Mouse (Mus musculus): ENCODE results near the gene Dscaml1.

The Dscaml1 gene

GRCm38 (mm10) chr9:45574021-45574420, 147.6 kb downstream of the Dscaml1 start:
- DNase-seq, result no peak

- DNase-seq, result no peak
Observed at GRCm38 (mm10) chr9:45580069-45580795, 153.8 kb downstream of the Dscaml1 start.

GRCm38 (mm10) chr9:45586475-45586874, 160.0 kb downstream of the Dscaml1 start:
- DNase-seq, result no peak

DNA sequence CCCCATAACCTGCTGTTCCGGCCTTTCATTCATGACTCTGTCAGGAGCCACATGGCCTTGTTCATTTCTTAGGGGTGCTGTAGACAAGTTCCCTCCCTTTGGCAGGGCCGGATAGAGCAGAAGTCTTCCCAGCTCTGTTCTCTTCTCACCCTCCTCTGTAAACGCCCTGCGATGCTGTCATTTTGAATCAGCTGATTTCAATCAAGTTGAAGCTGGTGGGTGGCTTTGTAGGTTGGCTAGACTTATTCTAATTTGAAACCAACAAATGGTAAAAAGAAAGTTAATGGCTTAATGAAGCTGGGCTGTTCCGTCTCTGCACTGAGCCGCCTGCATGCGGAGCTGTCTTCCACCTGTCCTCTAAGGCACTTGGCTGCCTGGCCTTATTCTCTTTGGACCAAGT, 161.3 kb downstream of the Dscaml1 start:
- DNase-seq, result no peak

DNA sequence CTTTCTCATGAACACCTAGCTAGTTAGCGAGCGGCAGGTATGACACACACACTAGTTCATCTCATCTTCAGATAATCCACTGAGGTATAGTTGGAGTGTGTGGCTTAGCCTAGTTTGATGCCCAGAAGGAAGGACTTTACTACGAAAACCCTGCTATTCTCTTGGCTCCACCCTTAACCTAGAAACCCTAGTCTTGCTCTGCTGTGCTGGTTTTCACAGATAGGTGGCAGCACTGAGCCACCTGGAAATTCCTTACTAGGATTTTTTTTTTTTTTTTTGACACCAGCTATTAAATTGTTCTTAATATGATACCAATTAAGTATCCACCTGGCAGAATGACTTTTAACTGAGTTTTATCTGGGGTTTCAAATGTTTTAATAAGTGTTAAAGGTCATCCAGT, 163.4 kb downstream of the Dscaml1 start:
- DNase-seq, result peak; percentile 55

DNA sequence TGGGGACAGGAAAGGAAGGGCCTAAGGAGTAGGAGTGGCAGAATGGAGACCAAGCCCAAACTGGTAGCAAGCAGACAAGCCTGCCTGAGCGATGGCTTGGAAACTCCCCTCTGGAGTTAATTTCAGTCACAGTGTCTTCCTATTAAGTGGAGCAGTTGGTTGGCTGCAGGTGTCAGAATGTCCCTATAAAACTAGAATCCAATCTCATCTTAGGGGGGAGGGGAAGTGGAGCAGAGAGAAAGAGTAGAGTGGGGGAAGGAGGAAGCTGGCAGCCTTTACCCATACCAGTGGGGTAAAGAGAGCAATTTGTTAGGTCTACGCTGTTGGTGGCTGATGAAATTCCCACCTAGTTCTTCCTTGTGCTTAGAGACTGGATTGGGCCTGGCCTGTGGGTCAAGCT, 164.6 kb downstream of the Dscaml1 start:
- DNase-seq, result no peak

GRCm38 (mm10) chr9:45592374-45592773, 165.9 kb downstream of the Dscaml1 start:
- DNase-seq, result no peak

DNA sequence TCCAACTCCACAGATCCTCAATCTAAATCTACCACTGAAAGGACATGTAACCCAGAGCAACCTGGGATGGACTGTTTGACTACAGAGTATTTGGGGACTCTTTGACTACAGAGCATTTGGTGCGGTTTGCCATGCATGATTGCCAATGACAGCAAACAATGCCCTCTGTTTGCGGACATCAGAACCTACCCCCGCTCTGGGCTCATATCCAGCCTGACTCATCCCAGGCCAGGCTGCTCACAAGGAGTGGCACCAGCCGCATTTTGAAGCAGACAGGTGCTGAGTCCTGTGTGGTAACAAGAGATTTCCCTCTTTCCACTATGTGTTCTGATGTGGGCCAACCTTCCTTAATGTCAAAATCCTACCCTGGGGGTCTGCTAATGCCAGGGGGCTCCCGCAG, 171.7 kb downstream of the Dscaml1 start:
- no peak for DNase-seq

DNA sequence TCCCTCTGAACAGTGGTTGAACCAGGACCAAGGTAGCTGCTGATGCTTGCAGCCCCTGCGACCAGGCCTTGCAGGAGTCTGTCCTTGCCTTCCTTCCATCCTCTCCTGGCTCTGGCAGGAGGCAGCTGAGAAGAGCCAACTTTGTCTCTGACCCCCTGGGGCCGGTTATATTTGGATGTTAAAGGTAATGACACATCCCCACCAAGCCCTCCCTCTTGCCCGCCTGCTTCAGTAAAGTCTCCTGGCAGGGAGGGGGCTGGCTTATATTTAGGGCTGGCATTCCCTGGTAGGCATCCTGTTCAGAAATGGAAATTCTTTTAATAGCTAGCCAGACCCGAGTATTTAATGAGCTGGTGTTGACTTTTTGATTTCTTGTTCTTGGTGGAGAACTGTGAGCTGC, 172.9 kb downstream of the Dscaml1 start:
- no peak for DNase-seq

- no peak for DNase-seq
Observed at GRCm38 (mm10) chr9:45607337-45607736, 180.9 kb downstream of the Dscaml1 start.

GRCm38 (mm10) chr9:45608097-45609031, 181.9 kb downstream of the Dscaml1 start:
- no peak for DNase-seq

- no peak for DNase-seq
Observed at GRCm38 (mm10) chr9:45610336-45611060, 184.1 kb downstream of the Dscaml1 start.

DNA sequence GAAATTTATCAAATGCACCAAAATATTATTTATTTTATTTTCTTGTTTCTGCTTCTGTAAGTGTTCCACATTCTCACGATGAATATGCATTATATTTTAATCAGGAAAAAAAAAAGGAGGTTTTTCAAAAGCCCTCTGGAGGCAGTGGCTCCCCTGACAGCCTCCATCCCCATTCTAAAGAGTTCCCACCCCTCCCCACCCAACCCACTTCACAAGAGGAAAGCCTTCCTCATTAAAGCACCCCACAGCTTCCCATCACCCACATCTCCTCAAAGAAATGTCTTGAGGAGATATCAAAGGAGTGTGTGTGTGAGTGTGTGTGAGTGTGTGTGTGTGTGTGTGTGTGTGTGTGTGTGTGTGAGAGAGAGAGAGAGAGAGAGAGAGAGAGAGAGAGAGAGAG, 188.2 kb downstream of the Dscaml1 start:
- DNase-seq, result no peak

GRCm38 (mm10) chr9:45617889-45618288, 191.5 kb downstream of the Dscaml1 start:
- DNase-seq, result no peak

DNA sequence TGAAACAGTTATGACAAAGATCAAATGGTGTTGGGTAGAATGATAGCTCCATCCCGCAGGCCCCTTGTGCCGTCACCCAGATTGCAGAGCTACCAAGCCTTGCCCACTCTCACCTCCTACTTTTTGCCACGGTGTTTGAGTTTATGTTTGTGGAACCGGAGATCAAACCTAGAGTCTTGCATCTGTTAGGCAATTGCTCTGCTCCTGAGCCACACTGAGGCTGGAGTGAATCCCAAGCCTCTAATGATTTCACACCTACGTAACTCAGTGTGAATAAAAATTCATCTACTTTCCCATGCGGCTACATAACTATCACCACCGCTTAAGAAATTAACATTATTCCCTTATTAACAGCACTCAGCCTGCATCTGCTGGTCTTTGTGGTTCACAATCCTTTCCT, 192.0 kb downstream of the Dscaml1 start:
- DNase-seq, result no peak

- no peak for DNase-seq
Observed at GRCm38 (mm10) chr9:45620049-45620448, 193.6 kb downstream of the Dscaml1 start.

DNA sequence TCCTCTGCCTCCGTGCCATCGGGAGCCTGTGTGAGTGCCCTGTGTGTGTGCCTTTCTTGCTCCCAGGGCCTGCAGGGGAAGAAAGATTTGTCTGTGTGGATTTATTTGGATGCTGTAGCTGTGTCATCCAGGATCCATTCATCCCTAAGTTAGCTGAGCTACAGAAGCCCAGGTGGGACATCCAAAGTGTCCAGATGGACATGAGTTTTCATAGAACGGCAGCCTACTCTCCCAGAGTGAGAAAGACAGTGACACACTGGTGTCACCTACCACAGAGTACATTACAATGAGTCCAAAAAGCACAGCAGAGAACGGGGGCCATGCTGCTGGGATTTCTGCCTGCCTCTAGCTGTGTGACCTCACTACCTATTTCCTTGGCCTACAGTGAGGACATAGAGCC, 194.5 kb downstream of the Dscaml1 start:
- DNase-seq, result no peak

- peak; percentile 34 for DNase-seq
Observed at GRCm38 (mm10) chr9:45625889-45626446, 199.5 kb downstream of the Dscaml1 start.

- DNase-seq, result no peak
Observed at GRCm38 (mm10) chr9:45632520-45632919, 206.1 kb downstream of the Dscaml1 start.

GRCm38 (mm10) chr9:45633036-45633435, 206.6 kb downstream of the Dscaml1 start:
- DNase-seq, result no peak

DNA sequence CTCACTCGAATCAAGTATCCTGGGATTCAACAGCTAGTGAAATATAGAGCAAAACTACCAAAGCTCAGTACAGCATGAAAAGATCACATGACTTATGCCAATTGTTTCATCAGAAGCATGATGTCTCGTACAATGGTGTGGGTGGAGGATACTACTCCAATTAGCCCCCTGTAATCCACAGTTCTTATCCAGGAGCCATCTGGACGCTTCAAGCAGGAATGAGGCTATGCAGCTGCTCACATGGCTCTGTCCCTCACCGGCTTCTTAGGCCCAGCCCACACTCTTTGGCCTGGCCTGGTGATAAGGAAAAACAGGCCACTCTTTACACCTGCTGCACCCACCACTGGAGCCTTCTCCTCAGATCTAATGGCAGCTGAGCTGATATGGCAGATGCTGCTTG, 208.6 kb downstream of the Dscaml1 start:
- no peak for DNase-seq

DNA sequence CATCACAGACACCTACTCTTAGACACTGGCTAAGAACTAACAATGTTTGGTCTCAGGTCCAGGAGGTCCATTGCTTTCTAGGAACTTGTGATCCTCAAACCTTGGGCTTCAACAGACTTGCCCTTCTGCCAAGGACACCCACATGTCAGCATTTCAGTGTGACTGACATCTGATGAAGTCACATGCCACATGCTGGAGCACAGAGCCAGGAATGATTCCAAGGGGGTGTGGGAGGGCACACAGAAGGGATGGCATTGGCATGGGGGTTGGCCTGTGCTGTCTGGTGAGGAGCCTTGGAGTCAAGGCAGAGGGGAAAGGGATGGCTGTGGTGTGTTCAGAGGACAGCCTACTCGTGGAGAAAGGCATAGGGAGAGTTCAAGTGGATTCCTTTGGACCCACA, 210.9 kb downstream of the Dscaml1 start:
- DNase-seq, result no peak
